Mouse (Mus musculus): ENCODE results near the gene Plekhg6. TPM values are rescaled to one million over a fixed set of nuclear protein-coding genes. Genes with fewer than 3 reads are reported as not detected.

Plekhg6 gene
- total RNA-seq, 1 experiment from 2014 or later: not detected

Other genes starting within 250 kb of the Plekhg6 start
- gene Nop2, start 248.9 kb downstream of the Plekhg6 start, total RNA-seq (2017): 85.9 and 92.8 TPM in 2 replicates
- gene Iffo1, start 235.6 kb downstream of the Plekhg6 start, total RNA-seq (2017): 16.5 and 19.5 TPM in 2 replicates
- gene Gapdh, start 214.3 kb downstream of the Plekhg6 start, total RNA-seq (2017): 769 and 809 TPM in 2 replicates
- 272 and 344 TPM in 2 replicates for gene Ncapd2, start 189.1 kb downstream of the Plekhg6 start, total RNA-seq (2017)
- 97.3 and 99.1 TPM in 2 replicates for gene Mrpl51, start 189.0 kb downstream of the Plekhg6 start, total RNA-seq (2017)
- gene Vamp1, start 165.2 kb downstream of the Plekhg6 start, total RNA-seq (2017): 4.9 and 8.0 TPM in 2 replicates
- 18.8 and 20.2 TPM in 2 replicates for gene Tapbpl, start 148.9 kb downstream of the Plekhg6 start, total RNA-seq (2017)
- gene Cd27, start 143.8 kb downstream of the Plekhg6 start, total RNA-seq (2017): 66.4 and 98.2 TPM in 2 replicates
- gene Tuba3a, start 94.8 kb downstream of the Plekhg6 start, total RNA-seq (2017): not detected in 2 replicates
- gene Ltbr, start 66.9 kb downstream of the Plekhg6 start, total RNA-seq (2017): 23.2 and 25.0 TPM in 2 replicates
- 0.55 and 0.63 TPM in 2 replicates for gene Scnn1a, start 60.1 kb downstream of the Plekhg6 start, total RNA-seq (2017)
- gene Tnfrsf1a, start 31.4 kb downstream of the Plekhg6 start, total RNA-seq (2017): 28.3 and 33.1 TPM in 2 replicates
- gene Cd9, start 114.0 kb upstream of the Plekhg6 start, total RNA-seq (2017): 54.4 and 64.8 TPM in 2 replicates
- 15.3 and 16.7 TPM in 2 replicates for gene Vwf, start 166.0 kb upstream of the Plekhg6 start, total RNA-seq (2017)

Data from common myeloid progenitor, adult 5-6 weeks (primary cell).